Mouse (Mus musculus) embryo, embryonic 9.5 days (tissue): ENCODE measurements around the gene Lpp.

Experiments used
- DNase-seq: peaks from one replicate; pipeline ENCODE4 v3.0.0-alpha.2; 2017; ENCODE audit errors: extremely low spot score

Gene Lpp

DNA sequence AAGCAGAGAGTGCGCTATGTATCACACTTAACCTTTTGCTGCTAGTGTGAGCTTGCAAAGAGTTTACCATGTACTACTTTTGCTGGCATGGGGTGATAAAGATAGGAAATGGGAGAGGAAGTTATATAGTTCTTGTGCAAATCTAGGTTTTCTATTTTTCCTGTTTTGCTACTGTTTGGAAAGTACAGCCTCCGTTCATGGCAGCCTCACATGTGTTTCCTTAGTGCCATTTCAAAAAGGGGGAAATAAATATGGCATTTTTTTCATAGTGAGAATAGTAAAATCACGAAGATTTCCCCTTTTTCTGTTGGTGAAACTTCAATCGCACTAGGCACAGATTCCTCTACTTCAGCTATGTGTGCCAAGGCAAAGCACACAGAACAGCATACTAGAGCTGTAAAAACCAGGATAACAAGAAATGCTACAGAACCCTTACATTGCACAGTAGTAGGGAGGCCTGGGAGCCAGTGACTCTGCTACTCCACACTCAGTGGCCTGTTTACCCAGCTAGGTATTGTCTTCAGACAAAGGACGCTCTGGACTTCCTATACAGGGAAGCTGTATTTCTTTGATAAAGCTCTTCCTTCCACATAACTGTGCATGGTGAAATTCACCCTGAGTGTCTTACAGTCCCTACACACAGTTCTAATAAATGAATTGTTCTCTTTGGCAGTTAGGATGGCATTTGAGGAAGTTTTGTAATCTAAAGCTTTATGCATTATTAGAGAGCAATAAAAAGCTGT, 276.6 kb downstream of the Lpp start:
- DNase-seq, result no peak

DNA sequence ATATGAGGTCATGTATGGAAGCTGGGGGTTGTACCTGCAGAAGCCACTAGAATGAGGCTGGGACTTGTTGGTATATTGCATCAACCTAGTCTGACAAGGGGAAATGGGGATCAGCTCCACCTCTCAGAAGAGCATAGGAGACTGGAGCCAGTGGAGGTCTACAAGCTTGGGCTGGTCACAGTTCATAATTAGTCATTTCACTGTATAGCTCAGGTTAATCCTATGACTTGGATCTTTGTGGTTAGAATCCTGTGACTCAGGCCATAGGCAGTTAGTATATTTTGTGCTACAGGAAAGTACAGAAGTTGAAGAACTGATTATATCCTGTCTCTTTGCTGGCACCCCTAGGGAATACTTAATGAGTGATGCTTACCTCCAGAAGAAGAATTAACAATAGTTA, 285.6 kb downstream of the Lpp start:
- no peak for DNase-seq

DNA sequence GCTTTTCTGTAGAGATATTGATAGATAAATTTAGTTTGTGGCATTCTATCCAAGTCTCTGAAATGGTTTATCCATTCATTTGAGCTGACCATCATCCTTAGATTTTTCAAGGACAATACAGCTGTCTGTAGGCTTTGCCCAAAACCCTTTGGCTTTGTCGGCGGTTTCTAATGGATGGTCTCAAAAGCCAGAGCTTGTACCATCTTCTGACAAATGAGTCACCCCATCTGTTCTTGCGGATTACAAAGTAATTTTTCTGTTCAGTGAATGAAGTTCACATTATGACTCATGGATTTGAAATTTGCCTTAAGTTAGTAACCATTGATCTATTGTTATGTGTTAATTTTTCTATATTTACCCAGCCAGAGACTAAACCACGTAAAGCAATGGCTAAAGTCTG, 301.8 kb downstream of the Lpp start:
- DNase-seq, result no peak

DNA sequence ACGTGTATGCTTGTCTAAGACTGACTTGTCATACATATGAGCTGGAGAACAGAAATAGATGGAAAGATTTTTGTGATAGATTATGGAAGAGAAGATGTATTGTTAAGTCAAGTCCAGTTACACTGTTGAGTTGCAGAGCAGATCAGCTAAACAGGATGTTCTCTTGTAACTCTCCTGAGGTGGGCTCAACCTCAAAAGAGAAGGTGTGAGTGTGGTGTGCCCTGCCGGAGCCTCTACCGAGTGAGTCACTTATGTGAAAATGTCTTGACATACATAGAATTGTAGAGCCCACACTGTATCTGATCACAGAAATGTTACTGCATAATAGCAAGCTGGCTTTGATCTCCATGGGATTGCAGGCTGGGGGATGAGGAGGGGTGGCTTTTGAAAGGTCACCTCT, 310.9 kb downstream of the Lpp start:
- DNase-seq, result no peak

DNA sequence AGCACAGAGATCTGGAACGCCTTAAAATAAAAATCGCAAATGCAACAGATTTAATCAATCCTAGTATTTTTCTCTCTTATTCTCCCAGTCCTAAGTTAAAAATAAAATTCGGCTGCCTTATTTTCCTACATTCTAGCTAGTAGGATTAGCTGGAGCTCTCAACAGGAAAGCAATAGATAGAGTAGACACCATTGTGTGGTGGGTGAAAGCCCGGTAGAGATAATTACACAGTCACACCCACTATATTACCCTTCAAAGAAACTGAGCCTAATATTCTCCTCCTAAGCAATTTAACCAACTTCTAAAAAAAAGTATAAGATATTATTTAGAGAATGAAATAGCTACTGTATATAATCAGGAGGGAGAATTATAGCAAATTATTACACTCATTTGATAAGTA, 330.3 kb downstream of the Lpp start:
- DNase-seq, result no peak

DNA sequence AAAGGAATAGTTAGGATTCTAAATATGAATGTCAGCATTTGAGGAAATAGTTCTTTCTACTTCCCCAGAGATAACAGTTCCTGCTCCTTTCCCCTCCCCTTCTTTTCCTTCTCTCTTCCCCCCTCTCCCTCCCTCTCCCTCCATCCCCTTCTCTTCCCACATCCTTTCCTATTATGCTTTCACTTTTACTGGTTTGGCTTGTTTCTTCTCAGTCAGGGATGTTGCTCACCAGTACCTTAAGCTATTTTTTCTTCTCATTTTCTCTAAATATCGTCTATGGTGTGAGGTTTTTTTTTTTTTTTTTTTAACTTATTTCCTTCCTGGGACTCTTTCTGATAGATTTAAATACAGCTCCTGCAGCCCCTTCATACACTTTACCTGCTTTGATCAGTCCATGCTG, 339.4 kb downstream of the Lpp start:
- no peak for DNase-seq

DNA sequence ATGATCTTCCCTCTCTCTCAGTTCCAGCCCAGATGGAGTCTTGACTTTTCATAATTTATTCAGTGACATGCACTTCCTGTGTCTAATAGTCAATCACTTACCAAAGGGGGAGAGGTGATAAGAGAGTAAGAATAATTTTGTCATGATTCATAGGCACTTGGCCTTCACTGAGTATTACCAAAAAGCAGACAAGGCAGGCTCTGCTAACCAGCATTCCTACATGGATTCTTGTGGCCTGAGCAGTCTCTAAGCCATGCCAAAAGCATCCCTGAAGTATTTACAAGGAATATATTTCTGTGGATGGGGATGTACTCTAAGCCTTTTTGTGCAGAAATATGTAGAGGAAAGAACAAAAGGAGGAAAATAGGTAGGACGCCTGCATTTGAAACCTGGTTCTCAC, 340.0 kb downstream of the Lpp start:
- no peak for DNase-seq

DNA sequence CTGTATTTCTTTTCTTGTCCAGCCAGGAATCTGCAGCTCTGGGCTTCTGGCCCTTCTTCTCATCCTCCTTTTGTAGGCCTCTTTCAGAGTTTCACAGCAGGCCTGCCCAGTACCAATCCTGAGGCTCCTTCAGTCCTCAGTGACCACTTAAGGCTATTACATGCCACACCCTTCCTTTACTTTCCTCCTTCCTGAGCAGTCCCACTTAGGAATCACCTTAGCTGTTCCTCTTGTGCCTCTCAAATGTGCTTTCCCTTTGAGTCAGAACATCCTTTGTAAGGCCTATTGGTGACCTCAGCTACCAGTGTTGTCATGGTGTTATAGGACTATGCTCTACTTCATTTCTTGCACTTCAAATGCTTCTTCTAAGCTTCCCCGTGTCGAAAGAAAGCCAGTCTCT, 342.4 kb downstream of the Lpp start:
- no peak for DNase-seq

DNA sequence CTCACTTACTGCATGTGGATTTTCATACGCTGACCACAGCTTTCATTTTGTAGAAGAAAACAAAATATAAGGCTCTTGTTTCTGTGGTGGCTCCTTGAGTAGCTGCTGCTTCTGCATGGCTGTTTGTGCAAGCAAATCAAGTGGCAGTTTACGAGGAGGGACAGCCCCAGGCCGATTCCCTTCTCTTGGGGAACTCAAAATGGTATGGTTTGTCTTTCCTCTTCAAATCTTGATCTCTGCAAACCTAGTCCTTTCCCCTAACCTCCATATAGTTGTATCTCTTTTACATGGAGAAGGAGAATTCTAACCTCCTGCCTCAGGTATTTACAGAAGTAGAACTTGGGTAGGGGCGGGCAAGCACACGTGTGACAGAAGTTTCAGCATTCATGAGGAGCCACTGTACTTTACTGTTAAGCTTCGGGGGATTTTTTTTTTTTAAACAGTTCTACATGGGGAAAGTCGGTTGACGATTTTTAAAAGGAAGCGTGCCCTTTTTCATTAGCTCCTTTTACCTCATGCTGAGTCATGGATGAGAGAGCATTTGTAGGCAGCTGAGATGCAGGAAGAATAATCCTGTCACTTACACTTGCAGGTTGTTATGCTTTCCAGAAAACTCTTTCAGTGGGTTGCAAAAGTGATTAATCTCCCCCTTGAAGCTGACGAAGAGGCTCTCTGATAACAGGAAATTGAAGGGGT, 344.2 kb downstream of the Lpp start:
- no peak for DNase-seq

DNA sequence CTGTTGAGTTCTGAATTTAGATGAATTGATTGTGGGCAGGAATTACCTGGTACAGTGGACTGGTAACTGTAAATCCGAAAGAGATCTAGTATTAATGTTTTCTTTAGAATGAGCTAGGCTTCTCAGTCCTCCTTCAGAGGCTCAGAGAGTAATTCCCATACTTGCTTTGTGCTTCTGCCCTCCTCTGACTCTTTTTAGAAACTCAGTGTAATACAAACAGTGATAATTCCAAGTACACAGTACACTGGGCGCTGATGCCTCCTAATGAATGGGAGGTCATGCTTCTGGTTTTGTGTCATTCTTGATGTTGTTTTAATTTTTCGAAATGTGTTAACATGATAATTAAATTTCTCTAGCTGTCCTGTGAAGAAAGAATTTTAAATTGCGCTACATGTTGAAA, 347.4 kb downstream of the Lpp start:
- no peak for DNase-seq

DNA sequence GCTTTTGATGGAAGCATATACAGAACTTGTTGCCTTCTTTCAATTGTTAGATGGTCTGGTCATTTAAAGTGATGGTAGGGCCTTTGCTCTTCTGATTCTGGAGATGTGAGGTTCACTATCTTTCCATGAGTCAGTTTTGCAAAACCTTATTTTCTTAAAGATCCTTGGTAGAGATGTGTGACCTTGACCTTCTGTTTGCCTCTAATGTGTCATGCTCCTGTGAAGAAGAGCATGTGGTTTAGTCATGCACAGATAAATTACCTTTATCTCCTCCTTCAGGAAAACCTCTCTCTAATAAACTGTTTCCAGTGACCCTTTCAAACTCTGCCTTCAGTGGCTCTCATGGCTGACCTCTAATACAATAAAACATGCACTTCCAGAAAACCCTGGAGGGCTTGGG, 356.5 kb downstream of the Lpp start:
- DNase-seq, result no peak

DNA sequence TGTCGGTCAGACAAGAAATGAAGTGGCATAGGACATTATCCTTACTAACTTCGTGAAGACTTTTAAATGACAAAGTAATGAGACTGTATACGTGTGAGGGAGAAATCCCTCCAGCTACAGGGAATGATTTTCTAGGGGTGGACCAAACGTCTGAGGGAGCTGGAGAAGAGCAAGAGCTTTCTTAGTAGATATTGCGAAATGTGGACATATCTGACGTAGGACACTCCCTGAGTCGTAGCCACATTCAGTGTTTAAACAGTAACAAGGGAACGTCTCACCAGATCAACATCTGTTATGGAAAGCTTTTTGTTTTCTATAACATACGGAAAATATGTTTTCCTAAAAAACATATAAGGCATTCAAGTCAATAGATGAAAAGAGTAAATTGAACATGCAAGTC, 362.8 kb downstream of the Lpp start:
- no peak for DNase-seq

DNA sequence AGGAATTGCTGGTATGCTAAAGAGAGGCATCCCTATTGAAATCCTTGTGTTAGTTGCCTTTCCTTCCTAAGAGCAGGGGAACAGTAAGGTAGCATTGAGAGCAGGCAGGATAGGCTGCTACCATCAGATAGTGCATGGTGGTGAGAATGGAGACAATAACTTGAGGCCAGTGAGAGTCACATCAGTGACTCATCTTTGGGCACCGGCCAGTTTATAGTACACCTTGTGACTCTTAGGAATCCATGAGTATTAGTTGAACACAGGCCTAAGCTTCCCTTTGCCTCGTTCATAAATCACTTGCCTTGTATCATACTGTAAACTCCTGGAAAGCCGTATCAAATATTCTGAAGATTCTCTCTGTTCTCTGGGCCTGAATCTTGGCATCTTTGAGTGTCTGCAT, 372.7 kb downstream of the Lpp start:
- no peak for DNase-seq

DNA sequence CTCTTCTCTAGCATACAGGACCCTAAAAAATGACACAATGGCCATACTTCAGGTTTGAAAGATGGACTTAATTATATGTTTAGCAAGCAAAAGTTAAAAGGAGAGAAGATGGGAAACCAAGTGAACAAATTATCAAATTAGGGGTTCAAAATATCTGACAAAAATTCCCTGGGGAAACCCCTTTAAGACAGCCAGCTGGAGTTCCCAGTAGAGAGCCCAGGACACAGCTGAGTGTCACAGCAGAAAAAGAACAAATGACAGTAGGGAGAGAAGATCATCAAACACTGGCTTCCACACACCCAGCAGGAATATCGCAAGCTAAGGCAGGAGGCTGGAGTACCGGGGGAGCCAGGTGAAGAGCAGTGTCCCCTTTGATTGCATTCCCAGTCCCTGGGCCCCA, 373.3 kb downstream of the Lpp start:
- no peak for DNase-seq

DNA sequence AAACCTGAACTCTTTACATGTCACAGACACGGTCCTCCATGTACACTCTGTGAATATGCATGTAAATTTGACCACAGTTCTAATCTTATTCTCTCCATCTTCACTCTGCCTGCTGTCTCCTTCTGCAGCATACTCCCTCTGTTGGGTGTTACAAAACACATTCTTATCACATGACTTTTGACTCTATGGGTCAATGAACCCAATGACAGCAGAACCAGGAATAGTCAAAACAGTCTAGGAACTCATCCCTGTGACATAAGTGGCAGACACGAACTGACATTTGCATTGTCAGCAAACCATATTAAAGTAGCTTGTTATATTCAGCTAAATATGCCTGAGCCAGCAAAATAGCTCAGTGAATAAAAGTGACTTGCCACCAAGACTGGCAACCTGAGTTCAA, 383.7 kb downstream of the Lpp start:
- DNase-seq, result no peak

DNA sequence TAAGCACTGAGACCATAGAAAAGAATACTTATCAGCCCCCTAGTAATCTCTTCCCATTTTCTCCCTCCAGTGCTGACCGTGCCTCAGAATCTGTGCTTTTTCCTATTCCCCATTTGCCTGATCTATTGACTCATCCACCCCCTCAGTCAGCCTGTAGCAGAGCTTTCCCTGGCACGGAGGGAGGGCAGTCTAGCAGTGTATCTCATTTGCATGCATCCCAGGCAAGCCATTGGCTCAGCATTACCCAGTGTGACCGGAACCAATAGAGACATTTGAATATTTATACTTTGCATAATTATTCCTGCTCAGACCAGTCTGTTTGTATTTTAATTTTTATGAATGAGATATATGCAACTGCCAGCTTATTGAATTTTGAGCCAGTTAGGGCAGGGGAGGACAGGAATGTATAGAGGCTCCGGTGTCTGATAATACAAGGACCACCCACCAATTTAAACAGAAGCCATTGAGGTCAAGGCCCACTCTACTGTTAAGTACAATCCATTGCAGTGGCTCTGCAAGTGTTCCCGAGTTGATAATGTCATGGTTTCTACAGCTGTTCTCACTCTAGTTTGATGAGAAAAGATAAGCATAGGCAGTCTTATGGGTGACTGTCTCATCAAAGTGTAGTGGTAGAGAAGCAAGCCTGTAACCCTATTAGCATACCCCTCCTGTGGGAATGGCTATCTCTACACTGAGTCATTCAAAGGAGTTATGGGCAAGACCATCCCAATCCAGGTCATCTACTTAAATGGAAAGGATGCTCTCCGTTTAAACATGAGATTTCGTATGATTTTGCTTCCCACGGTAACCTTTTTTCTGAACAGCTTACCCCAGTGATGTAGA, 385.3 kb downstream of the Lpp start:
- DNase-seq, result no peak

DNA sequence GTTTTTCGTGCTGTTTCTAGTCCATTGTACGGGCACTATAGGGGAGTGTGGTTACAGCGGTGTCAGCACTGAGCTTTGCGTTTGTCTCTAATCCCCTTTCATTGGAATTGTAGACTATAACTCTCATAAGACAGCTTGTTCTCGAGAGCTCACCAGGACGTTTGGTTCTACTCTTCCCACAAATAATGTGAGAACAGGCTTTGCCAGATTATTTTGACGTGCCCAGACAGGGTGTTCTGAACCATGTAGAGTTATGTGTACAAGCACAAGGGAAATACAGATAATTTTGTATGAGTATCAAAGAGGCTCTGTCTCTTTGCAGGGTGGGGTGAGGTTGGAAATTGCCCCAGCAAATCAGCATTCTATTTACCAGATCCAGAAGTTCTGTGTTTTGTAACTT, 387.2 kb downstream of the Lpp start:
- DNase-seq, result no peak

DNA sequence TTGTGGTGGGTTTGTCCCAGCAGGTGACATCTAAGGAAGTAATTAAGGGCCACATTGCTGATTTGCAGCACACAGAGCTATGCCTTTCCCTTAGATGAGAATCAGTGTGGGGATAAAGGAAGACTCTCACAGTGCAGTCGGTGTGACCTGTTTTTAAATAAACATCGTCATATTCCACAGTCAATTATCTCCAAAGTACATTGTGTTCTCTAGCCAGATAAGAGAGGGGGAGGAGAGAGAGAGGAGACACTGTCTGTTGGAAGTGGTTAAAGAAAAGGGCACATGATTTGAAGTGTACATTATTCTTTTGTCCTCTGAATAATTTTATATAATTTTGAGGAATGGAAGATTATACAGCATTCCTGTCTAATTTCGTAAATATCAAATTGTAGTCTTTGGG, 388.6 kb downstream of the Lpp start:
- DNase-seq, result no peak

DNA sequence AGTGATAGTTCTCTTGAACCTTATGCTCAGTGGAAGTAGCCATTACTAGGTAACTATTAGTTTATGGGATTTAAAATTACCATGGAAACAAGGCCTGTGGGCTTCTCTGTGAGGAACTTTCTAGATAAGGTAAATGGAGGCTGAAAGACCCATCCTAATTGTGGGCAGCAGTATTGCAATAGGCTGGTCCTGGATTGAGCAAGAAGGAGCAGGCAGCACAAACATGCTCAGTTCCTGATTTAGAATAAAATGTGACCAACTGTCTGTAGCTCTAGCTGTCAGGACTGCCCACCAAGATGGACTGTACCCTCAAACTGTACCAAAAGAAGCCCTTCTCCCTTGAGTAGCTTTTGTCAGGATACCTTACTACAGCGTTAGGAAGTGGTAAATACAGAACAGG, 392.3 kb downstream of the Lpp start:
- no peak for DNase-seq

DNA sequence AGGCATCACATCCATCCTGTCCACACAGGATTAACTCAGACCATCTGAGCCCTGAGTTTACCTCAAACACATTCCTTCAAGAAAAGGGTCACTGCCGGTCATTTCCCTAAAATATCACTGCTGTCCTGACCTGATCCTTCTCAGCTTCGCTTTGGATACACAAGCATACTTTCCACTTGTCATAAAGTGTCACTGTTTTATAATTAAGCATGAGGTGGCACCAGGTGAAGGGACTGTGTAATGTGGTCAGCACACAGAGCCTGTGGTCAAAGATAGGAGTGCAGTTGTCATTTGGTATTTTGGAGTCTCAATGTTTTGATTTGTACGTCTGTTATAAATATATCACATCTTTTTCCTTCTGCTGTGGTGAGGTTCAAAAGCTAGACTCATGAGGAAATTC, 395.7 kb downstream of the Lpp start:
- DNase-seq, result no peak

DNA sequence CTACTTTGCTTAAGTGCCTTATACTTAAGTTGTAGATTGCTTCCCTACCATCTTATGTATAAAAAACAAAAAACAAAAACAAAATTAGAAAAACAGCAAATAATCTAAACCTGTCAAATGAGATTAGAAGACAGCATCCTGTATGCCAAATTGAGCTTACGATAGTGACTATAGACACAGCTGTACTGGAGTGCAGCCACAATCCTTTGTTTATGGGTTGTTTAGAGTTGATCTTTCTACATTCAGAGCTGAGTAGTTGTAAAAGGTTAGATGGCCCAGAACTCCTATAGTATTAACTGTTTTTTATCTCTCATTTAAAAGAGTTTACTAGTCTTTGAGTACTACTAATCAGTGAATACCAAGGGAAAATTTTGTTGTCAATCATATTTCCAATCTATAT, 398.1 kb downstream of the Lpp start:
- DNase-seq, result no peak

DNA sequence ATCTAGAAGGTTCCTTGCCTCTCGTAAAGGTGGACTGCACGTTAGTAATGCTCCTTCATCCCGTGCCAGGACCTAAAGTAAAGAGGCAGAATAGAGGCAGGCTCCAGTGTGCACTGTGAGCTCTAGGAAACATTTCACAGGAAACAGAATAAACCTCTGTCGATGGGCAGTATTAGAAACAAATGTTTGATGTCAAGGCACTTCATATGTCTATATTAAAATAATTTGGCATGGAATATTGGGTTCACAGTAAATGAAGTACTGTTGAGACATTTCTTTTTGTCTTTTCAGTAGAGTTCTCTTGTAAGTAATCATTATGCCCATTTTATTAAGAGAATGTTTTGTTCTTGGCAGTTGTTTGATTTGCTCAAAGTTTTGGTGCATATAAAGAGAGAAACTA, 398.7 kb downstream of the Lpp start:
- DNase-seq, result no peak

DNA sequence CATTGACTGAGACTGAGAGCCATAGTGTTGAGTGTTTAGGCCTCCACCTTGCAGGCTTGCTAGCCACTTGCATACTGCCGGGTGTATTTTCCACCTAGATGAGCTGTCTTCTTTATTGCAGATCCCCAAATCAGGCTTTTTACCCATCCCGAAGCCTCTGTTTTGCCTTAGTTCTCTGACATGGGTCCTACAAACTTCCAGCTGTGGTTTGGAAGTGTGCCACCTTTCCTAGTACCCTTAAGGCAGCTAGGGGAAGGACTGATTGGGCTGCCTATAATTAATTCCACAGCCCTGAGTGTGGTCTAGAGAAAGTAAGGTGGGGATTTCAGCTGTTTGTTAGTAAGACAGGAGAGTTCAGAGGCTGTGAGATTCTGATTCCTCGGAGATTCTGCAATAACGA, 399.5 kb downstream of the Lpp start:
- DNase-seq, result no peak
